Mouse (Mus musculus) ES-Bruce4 (cell line): ENCODE results near the gene Cradd.

Experiments
- CTCF ChIP-seq: IDR thresholded peaks from one replicate; pipeline ENCODE4 v1.8.1; 2011; ENCODE audit warnings: low read depth, low read length
- EP300 ChIP-seq: IDR thresholded peaks from 2 replicates; pipeline ENCODE4 v1.6.1; 2011; ENCODE audit warnings: low read depth, low read length; ENCODE audit not compliant: insufficient read depth
- POLR2A ChIP-seq: IDR thresholded peaks from one replicate; pipeline ENCODE4 v1.8.1; 2011; ENCODE audit warnings: low read length; ENCODE audit not compliant: insufficient read depth

- no peak for TF ChIP-seq POLR2A
- no peak for TF ChIP-seq CTCF
- no peak for TF ChIP-seq EP300
Observed at GRCm38 (mm10) chr10:95258471-95259155, 65.3 kb downstream of the Cradd start.
